Mouse (Mus musculus) midbrain, embryonic 11.5 days (tissue): ENCODE results near the gene Tmem201. TPM values are rescaled to one million over a fixed set of nuclear protein-coding genes. Genes with fewer than 3 reads are reported as not detected.

Experiments
- ATAC-seq: fragments of 200-750 bp; cut with Nextera tagmentation; 2 replicates; pipeline ENCODE4 v1.8.0; 2017; ENCODE audit warnings: moderate TSS enrichment, moderate library complexity; ENCODE audit not compliant: low FRiP score
- DNase-seq: peaks from one replicate; pipeline ENCODE4 v3.0.0; 2015; ENCODE audit warnings: low spot score; ENCODE audit errors: missing footprints
- H3K27ac ChIP-seq: fragments of 300-500 bp; sonication (generic); 2 replicates; pipeline ENCODE4 v1.5.1; 2014; ENCODE audit warnings: low read depth, low read length
- H3K27me3 ChIP-seq: fragments of 300-500 bp; sonication (generic); 2 replicates; pipeline ENCODE4 v1.6.1; 2014; ENCODE audit warnings: mild to moderate bottlenecking, low read length, moderate library complexity, mixed read lengths; ENCODE audit not compliant: control insufficient read depth, insufficient read depth
- H3K36me3 ChIP-seq: fragments of 300-500 bp; sonication (generic); 2 replicates; pipeline ENCODE4 v1.6.1; 2014; ENCODE audit warnings: mild to moderate bottlenecking, low read length, moderate library complexity, mixed read lengths; ENCODE audit not compliant: control insufficient read depth, insufficient read depth
- H3K4me1 ChIP-seq: fragments of 300-500 bp; sonication (generic); 2 replicates; pipeline ENCODE4 v1.6.1; 2014; ENCODE audit warnings: low read length; ENCODE audit not compliant: control insufficient read depth, insufficient read depth
- H3K4me2 ChIP-seq: fragments of 300-500 bp; sonication (generic); 2 replicates; pipeline ENCODE4 v1.6.1; 2014; ENCODE audit warnings: mild to moderate bottlenecking, moderate library complexity
- H3K4me3 ChIP-seq: fragments of 300-500 bp; sonication (generic); 2 replicates; pipeline ENCODE4 v1.5.1; 2014; ENCODE audit warnings: low read depth, low read length
- H3K9ac ChIP-seq: fragments of 300-500 bp; sonication (generic); 2 replicates; pipeline ENCODE4 v1.6.1; 2014; ENCODE audit warnings: low read length
- H3K9me3 ChIP-seq: fragments of 300-500 bp; sonication (generic); 2 replicates; pipeline ENCODE4 v1.6.1; 2016; ENCODE audit warnings: low read length; ENCODE audit not compliant: control insufficient read depth
- WGBS: fragments of 180-500 bp; shearing (Covaris S2); extraction: QIAGEN DNeasy Blood & Tissue Kit; methylation state at CpG from one replicate; pipeline ENCODE4 v1.1.7; 2014; 5-methylcytosine and 5-hydroxymethylcytosine counted together
- polyA plus RNA-seq: library from polyadenylated mRNA; unstranded; fragments of >200 nt; fragmentation: Nextera tagmentation; extraction: Ambion mirVana; gene quantifications from 2 replicates; pipeline ENCODE4 v1.2.1, GENCODE M21; 2014

Gene Tmem201
- polyA plus RNA-seq: 15.8 and 18.4 TPM in 2 replicates

DNA sequence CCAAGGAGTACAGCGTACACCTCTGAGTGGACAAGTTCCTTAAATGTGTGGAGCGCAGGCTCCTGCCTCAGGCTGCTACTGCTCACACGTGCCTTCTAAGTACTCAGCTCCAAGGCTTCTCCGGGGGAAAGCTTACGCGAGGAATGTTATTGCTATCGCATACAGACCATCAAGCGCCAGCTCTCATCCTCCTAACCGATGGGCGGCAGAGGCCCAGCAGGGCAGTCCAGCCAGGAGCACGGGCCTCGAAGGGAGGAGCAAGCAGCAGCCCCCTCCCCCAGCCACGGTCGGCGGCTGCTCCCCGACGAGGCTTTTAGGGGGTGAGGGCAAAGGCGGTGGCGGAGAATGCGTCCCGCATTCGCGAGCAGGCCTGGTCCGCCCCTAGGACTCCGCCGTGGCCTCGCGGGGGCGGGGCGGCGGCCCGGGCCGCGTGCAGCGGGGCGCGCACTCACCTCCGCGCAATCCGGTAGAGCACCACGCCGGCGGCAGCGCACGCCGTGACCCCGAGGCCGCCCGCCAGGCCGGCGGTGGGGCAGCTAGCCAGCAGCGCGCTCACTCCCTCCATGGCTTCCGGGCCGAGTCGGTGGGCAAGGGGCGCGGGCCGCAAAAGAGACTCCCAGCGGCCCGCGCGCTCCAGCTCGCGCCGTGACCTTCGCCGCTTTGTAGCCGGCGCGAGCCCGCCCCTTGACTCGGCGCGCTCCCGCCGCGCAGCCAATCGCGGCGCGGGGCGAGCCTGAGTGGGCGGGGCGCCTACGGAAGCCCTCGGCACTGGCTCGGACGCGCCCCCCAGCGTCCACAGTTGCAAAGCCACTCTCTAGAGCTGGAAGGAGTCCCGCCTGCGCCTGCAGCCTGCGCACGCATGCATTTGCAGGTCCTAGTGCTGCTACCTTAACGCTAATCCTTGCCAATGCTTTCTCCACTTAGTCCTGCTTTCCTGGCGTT lies at the start of gene Tmem201:
TSS of gene Tmem201 (minus strand) at position 662 of the 942 bp plus-strand sequence.
- DNase-seq: peak; percentile 100
- no peaks in the 10 kb centered on the region; the same call in 1 of the 2 replicates for H3K27me3 ChIP-seq
- peak; percentile 90 for ATAC-seq
- peaks cover 29% of the 10 kb centered on the region for H3K4me1 ChIP-seq
- H3K4me3 ChIP-seq: peak within 1 kb of the TSS; percentile 74
- peak within 1 kb of the TSS; percentile 59; the same call in 1 of the 2 replicates for H3K27ac ChIP-seq
- no peaks in the 10 kb centered on the region for H3K36me3 ChIP-seq
- 1% methylated on average over 83 of the region's 97 CpGs for WGBS
- H3K9ac ChIP-seq: peak within 1 kb of the TSS; percentile 89
- no peaks in the 10 kb centered on the region for H3K9me3 ChIP-seq
- H3K4me2 ChIP-seq: peak within 1 kb of the TSS; percentile 98

DNA sequence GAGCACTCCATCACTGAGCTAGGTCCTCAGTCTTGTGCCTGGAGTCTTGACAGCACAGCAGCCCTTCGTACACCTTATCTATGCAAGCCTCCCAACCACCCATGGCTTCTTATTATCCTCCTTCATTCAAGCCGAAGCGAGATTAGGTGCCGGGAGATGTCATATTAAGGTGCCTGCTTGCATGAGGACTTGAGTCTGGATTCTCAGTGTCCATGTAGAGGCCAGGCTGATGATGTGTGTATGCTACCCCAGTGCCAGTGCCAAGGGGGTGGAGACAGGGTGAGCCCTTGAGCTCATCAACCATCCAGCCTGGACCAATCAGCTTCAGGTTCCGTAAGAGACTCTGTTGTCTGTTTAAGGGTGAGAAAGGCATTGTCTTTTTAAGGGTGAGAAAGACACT lies 47.1 kb upstream of the Tmem201 start:
- WGBS: 79% methylated on average over 5 of the region's 5 CpGs
- H3K36me3 ChIP-seq: no peaks in the 10 kb centered on the region
- no peaks in the 10 kb centered on the region for H3K27me3 ChIP-seq
- no peaks in the 10 kb centered on the region for H3K9me3 ChIP-seq
- H3K4me1 ChIP-seq: 0 out of 2 replicates have a peak, but pooled peaks cover 2% of the 10 kb centered on the region
- DNase-seq: no peak
- H3K27ac ChIP-seq: no peak overlapping the region
- no peak for ATAC-seq
- no peak overlapping the region for H3K4me3 ChIP-seq
- H3K9ac ChIP-seq: no peak overlapping the region
- no peak overlapping the region for H3K4me2 ChIP-seq

- DNase-seq (peak; percentile 65), ATAC-seq (no peak)
- 0 out of 2 replicates have a peak, but pooled peaks cover 1% of the 10 kb centered on the region for H3K4me1 ChIP-seq
- no peak overlapping the region for H3K4me2 ChIP-seq
- no peaks in the 10 kb centered on the region for H3K9me3 ChIP-seq
- no peaks in the 10 kb centered on the region for H3K36me3 ChIP-seq
- no peak overlapping the region for H3K9ac ChIP-seq
- WGBS: 79% methylated on average over 9 of the region's 9 CpGs
- H3K27me3 ChIP-seq: no peaks in the 10 kb centered on the region
- H3K27ac ChIP-seq: no peak overlapping the region
- H3K4me3 ChIP-seq: no peak overlapping the region
Observed at GRCm38 (mm10) chr4:149784371-149784770, 46.5 kb upstream of the Tmem201 start.

DNA sequence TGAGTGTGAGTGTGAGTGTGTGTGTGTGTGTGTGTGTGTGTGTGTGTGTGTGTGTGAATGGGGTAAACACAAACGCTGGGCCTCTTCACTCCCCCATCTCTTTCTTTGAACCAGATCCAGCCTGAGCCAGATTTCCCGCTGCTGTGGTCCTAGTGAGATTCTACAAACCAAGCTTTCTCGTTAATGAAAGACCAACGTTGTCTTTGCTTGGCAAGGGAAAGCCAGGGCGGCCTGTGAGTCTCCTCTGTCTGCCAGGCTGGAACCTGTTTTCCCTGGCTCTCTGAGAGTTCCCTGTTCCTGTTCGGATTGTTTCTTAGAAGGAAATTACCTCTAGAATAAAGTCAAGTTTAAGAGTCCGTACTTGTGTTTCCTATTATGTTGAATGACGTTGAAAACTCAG lies 45.1 kb upstream of the Tmem201 start:
- H3K9ac ChIP-seq: no peak overlapping the region
- WGBS: 82% methylated on average over 8 of the region's 8 CpGs
- ATAC-seq (no peak), DNase-seq (peak; percentile 54)
- H3K9me3 ChIP-seq: no peaks in the 10 kb centered on the region
- no peak overlapping the region for H3K27ac ChIP-seq
- no peak overlapping the region for H3K4me3 ChIP-seq
- no peaks in the 10 kb centered on the region for H3K36me3 ChIP-seq
- no peaks in the 10 kb centered on the region for H3K4me1 ChIP-seq
- no peak overlapping the region for H3K4me2 ChIP-seq
- no peaks in the 10 kb centered on the region for H3K27me3 ChIP-seq

DNA sequence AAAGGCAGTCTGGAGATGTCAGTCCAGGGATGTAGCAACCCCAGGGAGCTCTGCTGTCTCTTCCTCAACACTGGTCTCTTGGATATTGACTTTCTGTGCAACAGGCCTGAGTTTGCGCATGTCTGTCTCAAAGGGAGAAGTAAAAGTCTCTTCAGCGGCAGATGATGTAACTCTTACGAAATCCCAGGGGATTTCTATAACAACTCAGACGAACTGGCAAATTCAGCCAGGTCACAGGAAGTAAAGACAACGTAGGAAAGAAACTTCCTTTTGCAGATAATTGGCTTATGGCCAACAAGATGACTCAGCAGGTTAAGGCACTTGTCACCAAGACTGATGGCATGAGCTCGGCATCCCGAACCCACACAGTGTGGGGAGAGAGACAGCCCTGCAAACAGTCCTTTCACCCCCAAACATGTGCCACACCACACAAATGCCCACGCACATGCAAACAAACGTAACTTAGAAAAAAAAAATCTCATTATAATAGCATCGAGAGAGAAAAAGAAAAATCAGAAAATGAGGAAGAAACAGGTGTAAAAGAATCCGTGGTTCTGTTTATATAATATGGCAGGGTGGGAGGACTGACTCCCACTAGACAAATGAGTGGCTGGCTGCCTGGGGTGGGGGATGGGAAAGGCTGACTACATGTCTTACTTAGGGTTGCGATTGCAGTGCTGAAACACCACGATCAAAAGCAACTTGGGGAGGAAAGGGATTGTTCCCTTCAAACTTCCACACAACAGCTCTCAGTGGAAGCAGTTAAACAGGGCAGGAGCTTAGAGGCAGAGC lies 42.9 kb upstream of the Tmem201 start:
- WGBS: 86% methylated on average over 13 of the region's 13 CpGs

DNA sequence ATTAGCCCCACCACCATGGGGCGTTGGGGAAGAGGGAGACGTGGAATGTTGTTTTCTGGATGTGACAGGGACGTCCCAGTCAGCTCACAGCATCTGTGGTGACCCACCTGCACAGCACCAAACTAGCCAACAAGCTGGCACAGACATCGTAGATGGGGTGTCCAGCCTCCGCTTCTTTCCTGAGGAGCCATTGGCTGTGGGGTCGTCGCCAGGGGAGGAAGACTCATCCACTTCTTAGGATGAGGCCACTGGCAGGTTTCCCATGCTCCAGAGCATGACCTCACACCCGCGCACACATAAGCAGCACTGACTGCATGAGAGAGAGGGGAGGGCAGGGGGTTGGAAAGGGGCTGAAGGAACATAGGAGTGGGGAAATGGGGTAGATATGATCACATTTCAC lies 42.1 kb upstream of the Tmem201 start:
- no peaks in the 10 kb centered on the region for H3K36me3 ChIP-seq
- H3K9ac ChIP-seq: no peak overlapping the region
- no peaks in the 10 kb centered on the region for H3K9me3 ChIP-seq
- no peak for DNase-seq
- no peak overlapping the region for H3K4me3 ChIP-seq
- no peak for ATAC-seq
- H3K4me2 ChIP-seq: no peak overlapping the region
- no peak overlapping the region for H3K27ac ChIP-seq
- 86% methylated on average over 9 of the region's 9 CpGs for WGBS
- H3K4me1 ChIP-seq: no peaks in the 10 kb centered on the region
- peaks cover 2% of the 10 kb centered on the region; the same call in 1 of the 2 replicates for H3K27me3 ChIP-seq

More for the DNA sequence above, 42.9 kb upstream of the Tmem201 start:
- H3K36me3 ChIP-seq: no peaks in the 10 kb centered on the region
- H3K4me1 ChIP-seq: no peaks in the 10 kb centered on the region
- ATAC-seq (no peak), DNase-seq (no peak)
- H3K27me3 ChIP-seq: peaks cover 2% of the 10 kb centered on the region; the same call in 1 of the 2 replicates
- no peak overlapping the region for H3K4me2 ChIP-seq
- H3K4me3 ChIP-seq: no peak overlapping the region
- no peak overlapping the region for H3K9ac ChIP-seq
- no peaks in the 10 kb centered on the region for H3K9me3 ChIP-seq
- no peak overlapping the region for H3K27ac ChIP-seq

- Histone ChIP-seq H3K4me1 (peaks cover 6% of the 10 kb centered on the region; the same call in 1 of the 2 replicates), H3K27ac (no peak overlapping the region), H3K27me3 (peaks cover 2% of the 10 kb centered on the region; the same call in 1 of the 2 replicates), H3K9ac (no peak overlapping the region), H3K4me3 (no peak overlapping the region), H3K36me3 (no peaks in the 10 kb centered on the region), H3K4me2 (no peak overlapping the region), H3K9me3 (no peaks in the 10 kb centered on the region)
- DNase-seq (no peak), ATAC-seq (no peak)
- WGBS: 82% methylated on average over 9 of the region's 9 CpGs
Observed at GRCm38 (mm10) chr4:149777126-149777525, 39.3 kb upstream of the Tmem201 start.

DNA sequence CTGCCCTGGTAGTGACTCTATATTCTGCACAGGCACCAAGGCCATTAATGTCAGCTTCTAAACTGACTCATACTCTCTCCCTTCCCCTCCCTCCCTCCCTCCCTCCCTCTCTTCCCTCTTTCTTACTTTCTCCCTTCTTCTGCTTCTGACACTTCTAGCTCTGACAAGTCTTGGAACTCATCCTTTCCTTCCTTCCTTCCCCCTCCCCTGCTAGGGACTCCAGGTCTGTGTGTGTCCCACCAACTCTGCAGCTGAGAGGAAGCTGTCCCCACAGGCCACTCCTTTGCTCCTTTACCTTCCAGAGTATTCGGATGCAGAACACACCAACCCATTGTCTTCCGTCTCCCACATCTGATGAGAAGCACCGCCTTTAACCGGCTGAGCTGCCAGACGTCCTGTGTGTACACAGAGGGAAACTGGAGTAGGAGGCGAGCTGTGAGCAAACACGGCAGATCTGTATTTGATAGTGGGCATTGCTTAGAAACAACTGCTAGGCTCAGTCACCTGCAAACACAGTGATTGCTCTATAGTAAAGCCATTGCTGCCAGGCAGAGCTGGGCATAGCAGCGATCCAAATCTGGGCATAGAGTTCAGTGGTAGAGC lies 38.0 kb upstream of the Tmem201 start:
- DNase-seq (no peak), ATAC-seq (no peak)
- Histone ChIP-seq H3K9ac (no peak overlapping the region), H3K27me3 (peaks cover 2% of the 10 kb centered on the region; the same call in 1 of the 2 replicates), H3K9me3 (no peaks in the 10 kb centered on the region), H3K27ac (no peak overlapping the region), H3K4me1 (peaks cover 6% of the 10 kb centered on the region; the same call in 1 of the 2 replicates), H3K4me2 (no peak overlapping the region), H3K4me3 (no peak overlapping the region), H3K36me3 (no peaks in the 10 kb centered on the region)
- 35% methylated on average over 8 of the region's 8 CpGs for WGBS
